Mouse (Mus musculus): Measurements from ENCODE around the gene Gmds. TPM values are rescaled to one million over a fixed set of nuclear protein-coding genes. Genes with fewer than 3 reads are reported as not detected.

Gmds gene
- total RNA-seq (2021): 1 to 10 TPM; 5.5 to 8.8 TPM
- long read RNA-seq, experiment 1, transcript Gmds-201 (11 exons, 1,713 nt): major isoform, 14 of 16 reads
- long read RNA-seq, experiment 1, partial matches to known transcripts: 1 of 16 reads
- long read RNA-seq, experiment 1, other reads (novel, unspliced or antisense): 1 of 16 reads
- long read RNA-seq, experiment 2, transcript Gmds-201 (11 exons, 1,713 nt): major isoform, 10 of 12 reads
- long read RNA-seq, experiment 2, partial matches to known transcripts: 1 of 12 reads
- long read RNA-seq, experiment 2, other reads (novel, unspliced or antisense): 1 of 12 reads

DNA sequence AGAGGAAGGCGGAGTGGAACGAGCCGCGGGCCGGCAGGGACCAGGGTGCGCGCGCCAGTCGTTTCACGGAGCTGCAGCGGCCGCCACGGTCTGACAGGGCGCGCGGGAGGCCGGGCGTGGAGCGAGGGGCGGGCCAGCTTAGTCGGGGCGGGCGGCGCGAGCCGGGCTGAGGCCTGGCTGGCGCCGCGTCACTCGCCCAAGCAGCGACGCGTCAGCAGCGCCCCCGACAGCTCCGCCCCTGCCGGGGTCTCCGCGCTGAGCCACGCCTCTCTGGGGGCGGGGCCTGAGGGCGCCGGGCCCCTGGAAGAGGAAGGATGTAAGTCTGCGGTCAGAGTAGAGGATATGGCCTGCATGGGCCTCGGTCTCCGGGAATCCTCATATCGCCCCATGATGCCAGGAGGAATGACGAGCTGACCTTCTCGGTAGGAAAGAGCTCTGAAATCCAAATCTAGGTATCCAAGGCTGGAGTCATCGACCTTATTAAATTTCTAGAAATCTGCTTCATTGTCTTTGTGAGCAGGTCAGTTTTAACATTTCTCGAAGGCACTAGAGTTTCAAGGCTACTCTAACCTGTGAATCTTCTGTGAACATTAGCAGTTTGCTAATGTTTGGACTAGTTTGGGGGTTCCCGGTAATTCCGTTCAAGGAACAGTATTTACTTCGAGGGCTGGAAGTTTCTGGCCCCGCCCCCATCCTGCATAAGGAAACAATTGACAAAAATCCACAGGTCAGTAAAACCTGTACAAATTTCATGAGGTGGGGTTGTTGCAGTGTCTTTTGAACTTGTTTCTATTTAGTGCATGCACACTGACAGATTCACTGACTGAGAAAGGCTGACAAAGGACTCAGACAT, at the start of gene Gmds:
Gene Gmds, minus strand, starts transcription at position 228 of the 853 bp plus-strand sequence.
- DNase-seq: peak; percentile 96

DNA sequence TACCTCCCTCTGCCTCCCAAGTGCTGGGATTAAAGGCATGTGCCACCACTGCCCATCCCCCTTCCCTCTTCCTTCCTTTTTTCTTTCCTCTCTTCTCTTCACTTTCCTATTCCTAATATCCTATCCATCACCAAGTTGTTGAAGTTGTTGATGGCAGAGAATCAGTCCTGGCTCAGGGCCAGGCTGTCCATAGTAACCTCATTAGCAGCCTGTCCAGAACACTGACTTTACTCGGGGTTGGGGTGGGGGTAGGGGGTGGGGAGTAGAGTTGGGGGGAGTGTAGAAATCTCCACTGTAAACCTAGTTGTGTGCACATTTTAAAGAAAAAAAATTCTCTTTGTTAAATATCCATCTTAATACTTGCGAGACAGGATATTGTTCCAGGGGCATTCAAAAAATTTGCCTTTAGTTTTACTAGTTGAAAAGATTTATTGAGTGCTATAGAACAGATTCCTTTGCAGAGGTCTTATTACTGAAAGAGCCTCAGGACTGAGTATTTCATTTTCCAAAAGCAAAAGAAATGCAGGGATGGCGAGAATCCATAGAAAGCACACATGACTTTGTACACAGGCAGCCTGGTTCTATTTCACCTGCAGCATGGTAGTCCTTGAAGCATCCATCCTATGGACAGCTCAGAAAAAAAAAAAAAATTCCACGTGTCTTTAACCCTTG, 47.0 kb upstream of the Gmds start:
- no peak for DNase-seq

DNA sequence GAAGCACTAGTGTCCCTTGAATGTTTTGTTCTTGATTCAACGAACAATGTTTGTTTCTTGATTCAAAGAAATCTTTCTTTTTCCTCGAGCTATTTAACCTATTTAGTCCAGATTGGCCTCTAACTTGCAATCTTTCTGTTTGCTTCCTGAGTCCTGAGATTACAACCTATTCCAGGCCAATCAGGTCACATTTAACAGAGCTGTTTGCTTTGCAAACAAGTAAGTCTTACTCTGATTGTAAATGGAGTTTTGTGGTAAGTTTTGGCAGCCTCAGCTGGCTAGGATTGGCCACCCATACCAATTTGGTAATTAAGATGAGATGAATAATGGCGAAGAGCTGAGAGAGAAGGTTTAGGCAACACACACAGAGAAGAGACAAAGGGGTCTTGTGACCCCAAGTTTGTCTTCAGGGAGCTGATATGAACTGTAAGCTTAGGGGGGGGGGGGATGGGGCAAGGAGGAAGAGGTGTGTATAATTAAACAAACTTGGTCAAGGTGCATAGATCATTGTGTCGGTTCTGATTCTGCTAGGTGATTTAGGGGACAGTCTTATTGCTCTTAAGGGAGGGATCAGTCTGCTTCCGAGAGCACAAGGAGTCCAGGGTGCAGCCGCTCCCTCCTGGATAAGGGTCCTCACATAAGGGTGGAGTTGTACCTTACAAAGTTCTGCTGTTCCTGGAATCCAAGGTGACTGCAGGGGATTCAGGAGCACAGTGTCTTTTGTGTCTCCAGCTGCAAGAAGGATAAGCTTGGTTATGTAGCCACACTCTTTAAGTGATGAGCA, 43.9 kb upstream of the Gmds start:
- no peak for DNase-seq

DNA sequence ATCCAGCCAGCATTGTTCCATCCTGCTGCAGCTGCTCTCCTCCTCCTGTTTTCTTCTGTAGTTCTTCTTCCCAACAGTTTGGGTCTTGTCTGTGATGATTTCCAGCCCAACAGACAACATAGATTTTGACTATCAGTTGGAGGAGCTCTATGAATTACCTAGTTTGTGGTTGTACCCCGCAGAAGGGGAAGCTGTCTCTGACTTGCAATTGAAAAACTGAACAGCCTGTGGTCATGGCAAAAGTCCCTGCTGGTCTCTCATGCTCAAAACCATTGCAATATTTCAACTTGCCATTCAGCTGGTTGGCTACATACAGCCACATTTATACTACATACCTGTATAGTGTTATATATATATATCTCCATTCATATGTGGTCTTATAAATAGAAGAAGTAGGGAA, 40.1 kb upstream of the Gmds start:
- no peak for DNase-seq

DNA sequence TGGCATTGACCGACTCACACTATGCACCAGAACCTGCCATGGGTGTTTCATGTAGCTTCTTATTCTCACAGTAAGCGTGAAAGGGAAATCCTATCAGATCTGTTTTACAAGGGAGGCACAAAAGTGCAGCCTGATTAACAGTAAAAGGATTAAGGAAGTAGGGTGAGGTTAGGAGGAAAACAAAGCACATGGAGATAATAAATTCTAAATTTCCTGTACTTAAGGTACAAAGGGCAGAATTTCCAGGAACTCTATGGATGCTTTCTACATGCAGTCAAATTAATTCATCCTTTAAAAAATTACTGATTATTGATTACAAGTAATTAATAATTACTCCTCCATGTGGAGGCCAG, 34.0 kb upstream of the Gmds start:
- no peak for DNase-seq

DNA sequence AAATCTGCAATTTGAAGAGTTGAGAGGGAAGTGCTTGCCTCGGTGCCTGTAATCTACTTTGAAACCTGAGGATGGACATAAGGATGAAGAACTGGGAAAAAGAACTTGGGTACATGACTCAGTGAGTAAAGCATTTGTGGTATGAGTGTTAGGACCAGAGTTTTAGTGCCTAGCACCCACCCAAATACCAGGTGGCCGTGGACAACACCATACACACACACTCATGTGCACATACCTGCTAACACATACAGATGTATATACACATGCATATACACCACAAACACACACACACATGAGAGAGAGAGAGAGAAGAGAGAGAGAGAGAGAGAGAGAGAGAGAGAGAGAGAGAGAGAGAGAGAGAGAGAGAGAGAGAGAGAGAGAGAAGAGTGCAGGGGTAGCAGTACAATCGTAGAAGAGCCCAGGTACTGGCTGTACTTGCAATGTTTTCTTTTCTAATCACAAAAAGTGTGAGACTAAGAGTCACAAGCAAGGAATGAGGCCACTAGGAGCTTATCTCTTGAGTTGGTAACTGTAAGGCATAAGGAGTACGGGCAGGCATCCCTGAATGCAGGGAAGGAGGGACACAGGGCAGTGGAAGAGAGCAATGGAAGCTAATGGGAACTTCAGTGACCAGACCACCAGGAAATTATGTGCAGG, 33.5 kb upstream of the Gmds start:
- DNase-seq: no peak

DNA sequence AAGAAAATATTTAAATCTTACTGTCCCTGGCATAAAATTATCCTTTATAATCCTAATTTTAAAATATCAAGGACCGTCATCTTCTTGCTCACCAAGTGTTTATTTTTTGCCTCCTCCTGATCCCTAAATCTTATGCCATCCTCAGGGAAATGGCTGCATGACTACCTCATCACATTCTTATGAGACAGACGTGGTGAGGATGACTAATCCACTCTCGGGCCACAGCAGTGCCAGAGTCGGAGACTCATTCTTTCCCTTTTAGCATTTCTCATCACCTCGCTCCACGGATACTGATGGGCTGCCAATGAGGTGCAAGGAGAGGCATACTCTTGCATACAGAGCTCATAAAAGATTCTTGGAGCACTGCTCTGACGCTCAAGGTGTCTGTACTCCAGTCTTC, 32.2 kb upstream of the Gmds start:
- no peak for DNase-seq

DNA sequence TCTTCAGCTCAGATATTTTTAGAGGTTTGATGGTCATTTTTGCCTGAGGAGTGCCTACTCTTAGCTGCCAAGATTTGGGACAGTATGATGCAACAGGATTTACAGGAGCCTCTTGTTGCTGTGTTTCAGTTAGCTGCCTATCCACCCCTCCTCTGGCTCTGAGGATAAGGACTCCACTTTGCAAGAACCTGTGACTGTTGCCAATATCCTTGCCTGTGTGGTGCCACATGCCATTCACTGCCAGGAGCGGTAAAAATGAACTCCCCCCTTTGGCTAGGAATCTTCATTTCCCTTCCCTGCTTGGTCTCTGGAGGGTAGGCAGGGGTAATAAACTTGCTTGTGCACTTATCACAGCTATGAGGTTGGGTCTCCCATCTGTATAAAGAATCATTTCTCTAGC, 31.6 kb upstream of the Gmds start:
- peak; percentile 3 for DNase-seq

DNA sequence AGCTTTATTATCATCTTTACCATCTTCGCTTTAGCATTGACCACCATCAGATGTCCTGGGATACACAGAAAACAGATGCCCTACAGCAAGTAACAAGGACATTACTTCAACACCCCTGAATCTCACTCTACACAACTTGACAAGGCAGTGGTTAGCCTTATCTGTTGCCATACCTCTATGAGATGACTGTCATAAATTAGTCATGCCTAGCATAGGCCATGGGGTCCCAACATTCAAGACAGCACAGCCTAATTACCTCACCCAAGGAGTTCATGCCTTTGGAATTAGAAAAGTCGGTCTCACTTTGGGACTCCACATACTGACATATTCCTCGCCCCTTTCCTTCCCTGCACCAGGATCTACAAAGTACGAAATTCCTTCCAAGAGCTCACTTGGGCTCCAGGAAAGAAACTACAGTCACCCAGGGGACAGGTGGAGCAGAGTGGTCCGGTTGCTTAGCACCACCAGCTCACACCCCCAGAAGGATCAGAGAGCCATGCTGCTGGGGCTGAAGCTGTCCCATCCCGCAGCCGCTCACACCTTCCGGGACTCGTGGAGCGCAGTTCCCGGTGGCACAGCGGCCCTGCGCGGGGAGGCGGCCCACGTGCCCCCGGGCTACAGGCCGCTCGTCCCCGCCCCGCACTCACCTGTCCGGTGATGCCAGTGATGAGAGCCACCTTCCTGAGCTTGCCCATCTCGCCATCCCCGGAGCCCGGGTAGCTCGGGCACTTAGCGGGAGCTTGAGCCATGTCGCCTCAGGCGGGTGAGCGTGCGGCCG, 616 bp downstream of the Gmds start:
- no peak for DNase-seq

DNA sequence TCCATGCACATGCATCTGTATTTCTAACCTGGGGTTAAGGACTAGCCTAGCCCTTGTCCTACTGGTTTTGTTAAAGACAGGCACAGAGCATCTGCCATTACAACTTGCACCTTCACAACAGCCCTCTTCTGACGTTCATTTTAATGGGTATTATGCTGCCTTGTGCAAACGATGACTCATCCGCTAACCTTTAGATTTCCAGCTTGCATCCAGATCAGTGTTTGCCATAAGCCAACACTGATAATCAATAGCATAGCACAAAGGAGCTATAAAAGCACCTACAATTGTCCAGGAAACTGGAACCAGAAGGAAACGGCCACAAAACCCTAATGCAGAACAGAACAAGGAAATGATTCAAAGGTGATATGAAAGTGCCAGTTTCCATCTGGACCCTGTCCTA, 20.2 kb downstream of the Gmds start:
- no peak for DNase-seq

DNA sequence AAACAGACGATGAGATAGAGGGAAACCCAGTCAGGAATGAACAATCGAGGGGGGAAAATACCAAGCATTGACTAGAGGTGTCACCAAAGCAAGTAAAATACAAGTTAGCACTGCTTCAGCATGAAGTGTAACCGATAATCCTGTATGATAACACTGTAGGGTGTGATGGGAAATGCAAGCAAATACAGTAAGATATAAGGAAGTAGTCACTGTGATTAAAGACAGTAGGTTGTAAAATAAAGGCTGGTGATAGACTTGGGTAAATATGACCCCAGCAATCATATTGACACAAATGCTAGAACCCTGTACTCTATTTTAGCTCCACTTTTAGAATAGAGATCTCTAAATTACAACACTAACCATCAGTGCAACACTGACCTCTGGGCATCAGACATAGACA, 21.2 kb downstream of the Gmds start:
- no peak for DNase-seq

DNA sequence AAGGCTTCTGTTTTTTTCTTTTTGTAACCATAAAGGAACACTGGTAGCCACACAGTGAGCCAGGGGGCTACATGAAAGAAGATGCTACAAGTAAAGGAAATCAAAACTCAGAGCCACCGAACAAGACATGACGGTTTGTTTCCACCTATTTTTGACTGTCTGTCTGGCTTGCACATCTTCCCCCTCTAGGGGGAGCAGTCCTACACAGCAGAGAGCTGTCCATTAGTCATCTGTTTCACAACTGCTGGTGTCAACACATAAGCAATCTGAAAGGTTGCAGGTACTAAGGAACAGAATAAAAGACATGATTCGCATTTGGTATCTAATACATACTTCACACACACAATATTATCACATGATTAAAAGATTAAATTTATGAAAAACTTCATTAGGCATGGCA, 25.9 kb downstream of the Gmds start:
- DNase-seq: peak; percentile 72

DNA sequence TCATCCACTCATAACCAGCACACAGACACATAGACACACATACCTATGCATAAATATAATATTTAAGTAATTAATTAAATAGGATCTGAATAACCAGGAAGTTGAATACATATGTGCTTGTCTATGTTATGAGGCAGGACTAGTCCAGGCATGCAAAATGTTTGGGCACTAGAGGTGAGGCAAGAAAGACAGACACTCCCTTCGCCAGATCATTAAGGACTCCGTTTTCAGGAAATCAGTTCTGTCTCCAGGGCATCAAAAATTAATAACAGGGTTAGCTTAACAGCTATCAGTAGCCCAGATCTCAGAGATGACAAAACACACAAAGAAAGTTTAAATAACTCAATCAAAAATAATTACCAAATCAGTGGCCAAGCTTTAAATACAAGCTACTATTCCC, 27.1 kb downstream of the Gmds start:
- no peak for DNase-seq

DNA sequence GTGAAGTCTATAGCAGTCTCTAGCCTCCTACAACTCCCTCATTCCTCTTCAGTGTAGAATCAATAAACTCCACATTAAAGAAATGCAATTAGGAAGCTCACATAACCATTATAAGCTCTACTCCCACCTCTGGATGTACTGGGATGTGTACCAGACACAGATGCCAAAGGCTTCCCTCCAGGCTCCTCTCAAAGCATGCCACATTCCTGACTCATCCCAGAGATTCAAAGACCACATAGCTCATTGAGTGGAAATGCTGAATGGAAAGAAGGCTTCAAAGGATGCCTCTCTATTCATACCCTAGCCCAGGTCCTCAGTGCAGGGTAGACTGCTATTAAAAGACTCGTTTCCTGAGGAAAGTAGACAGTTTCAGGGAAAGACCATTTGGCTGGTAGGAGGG, 40.1 kb downstream of the Gmds start:
- no peak for DNase-seq

DNA sequence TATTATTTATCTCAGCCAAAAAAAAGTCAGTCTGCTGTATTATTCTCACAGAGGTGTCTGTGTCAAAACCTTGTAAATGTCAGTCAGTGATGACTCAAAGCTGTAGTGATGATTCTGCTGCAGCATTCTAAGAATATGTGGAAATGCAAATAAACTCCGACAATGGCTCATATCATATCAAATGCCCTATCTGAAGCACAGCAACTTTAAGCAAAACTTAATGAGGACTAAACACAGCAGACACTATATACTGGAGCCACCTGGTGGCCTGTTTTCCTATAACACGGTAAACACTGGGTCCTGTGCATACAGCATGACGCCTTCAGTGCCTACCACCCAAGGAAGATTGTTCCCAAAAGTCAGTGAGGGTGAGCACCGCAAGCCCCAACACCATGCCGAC, 41.1 kb downstream of the Gmds start:
- DNase-seq: peak; percentile 48

DNA sequence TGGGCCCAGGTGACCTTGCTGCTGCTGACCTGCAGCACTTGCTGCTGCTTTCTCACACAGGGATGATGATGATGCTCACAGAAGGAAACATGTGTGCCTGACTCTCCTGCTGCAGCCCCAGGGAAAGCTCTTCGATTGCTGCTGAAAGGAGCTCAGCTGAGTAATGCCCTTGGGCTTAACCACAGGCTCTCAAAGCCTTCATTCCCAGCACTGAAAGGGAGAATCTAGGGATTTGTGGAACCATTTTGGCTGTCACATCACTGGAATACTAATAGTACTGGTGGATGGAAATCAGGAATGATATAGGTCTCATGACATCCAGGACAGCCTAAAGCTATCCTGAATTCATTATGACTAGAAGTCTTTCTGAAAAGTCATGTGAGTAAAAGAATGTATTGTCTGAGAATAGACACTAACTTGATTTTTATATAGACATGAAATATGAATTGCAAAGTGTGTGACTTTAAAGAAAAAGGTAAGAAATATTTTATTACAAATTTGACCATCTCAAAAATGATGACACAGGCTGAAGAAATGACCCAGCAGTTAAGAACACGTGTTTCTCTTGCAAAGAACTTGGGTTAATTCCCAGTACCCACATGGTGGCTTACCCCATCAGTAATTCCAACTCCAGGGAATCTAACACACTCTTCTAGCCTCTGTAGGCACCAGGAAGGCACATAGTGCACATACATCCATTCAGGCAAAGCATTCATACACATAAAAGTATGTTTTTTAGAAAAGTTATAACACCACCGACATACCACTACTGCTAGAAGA, 43.9 kb downstream of the Gmds start:
- DNase-seq: no peak

DNA sequence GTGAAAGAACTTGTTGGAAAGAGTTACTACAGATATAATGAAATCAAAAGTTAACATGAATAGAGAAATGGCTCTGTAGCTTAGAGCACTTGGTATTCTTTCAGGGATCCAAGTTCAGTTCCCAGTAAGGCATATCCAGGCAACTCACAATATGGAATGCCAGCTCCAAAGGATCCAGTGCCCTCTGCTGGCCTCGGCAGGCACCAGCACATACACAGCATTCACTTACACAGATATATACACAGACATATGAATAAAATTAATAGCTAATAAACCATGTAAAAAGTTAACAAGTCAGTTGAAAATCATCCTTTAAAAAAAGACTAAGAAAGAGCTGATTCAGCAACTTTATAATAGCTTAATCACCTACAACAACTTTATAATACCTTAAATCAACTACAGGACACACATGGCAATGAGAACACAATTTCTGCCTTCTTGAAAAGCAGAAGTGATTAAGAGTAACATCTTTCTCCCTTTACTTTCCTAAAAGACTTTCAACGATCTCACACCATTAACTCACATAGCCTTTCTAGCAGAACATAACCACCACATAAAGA, 65.5 kb downstream of the Gmds start:
- DNase-seq: no peak

DNA sequence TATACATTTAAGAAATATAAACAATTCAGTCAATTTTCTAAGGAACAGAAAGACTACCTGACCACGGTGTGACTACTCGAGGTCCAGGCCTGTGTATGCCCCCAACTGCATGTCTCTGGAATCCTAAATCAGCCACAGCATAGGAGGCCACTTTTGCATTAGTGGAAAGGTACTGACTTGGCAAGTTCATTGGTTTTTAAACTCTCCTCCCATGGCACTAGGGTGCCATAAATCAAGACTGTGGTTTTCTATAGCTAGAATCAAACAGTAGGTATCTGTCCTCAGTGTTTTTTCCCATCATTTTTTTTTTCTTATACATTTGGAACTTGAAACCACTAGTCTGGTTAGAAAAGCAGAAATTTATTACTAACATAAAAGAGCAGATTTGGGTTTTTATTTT, 68.8 kb downstream of the Gmds start:
- no peak for DNase-seq

DNA sequence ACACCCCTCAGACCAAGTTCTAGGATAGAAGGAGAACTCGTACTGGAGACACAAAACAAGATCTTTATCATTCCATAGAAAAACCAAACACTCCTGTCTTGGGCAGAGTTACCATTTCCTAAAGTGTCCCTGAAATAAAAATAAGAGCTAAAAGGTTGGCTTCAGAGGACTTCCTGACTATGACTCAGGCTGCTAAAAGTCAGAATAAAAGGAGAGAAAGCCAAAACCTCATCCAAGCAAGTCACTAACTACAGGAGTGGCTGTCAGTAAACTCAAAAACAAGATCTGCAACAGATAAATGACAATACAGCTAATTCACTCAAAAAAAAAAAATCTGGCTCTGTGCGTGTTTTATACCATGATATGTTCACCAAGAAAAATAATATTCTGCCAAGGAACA, 69.3 kb downstream of the Gmds start:
- DNase-seq: no peak

DNA sequence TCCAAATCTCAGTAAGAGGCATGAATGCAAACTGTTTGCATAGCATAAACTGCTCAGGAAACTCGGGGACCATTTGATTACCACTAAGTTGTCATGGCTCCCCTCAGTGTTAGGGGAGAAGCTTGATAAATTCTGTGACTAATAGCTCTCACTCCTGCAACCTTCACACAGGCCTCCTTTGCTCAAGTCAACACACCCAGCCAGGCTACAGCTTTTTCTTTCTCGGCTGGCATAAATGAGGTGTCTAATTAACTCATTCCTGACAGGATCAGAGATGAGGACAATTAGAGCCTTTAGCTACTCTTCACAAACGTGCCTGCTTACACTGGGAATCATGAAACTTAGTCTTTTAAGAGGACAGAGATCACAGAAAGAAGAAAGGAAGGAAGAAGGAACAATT, 70.3 kb downstream of the Gmds start:
- DNase-seq: no peak
